Mouse (Mus musculus): ENCODE measurements around the gene Polr3gl.

The Polr3gl gene

GRCm38 (mm10) chr3:96557694-96558093 lies 36.3 kb downstream of the Polr3gl start, which contains the start of gene Txnip:
Gene Txnip, plus strand, starts transcription at chr3:96557957.
- in situ Hi-C loops (cut with MboI) = no loop called here

DNA sequence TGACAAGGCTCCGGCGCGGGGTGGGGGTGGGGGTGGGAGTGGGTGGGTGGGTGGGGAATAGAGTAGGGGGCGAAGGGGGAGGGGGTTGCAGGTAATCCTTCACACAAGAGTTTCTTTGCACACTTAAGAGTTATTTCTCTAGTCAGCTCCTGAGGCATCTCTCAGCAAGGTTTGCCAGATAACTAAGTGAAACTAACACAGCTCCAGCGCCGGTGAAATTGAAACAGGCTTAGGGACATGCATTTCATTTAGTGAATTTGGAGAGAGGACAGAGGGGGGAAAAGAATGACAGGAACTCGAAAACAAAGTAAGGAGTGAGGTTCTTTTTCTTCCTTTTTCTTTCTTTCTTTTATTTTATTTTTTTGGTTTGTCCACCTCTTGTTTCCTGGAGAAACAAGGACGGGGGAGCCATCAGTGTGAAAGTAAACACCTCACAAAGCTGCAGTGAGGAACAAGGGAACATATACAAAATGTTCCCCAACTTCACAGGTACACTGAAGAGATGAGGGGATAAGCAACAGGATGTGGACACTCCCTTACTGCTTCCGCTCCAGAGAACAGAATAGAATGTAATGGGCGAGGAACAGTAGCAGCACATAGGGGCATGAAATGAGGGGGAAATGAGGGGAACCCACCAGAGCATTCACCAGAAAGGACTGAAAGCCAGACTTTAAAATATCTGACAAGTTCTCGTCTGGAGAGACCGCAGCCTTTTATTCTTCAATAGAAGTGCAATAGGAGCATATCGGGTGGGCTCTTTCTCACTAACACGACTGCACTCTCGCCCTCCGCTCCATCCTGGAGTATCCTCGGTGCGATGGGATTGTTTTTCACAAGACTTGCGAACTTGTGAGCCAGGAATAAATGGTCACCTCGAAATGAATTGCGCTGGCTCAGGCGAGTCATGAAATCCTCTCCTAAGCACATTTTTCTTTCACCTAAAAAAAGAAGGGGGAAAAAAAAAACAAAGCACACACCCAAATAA lies 37.0 kb downstream of the Polr3gl start:
- in situ Hi-C loops (cut with MboI) = no loop called here

GRCm38 (mm10) chr3:96555999-96556614 lies 37.9 kb downstream of the Polr3gl start:
- in situ Hi-C loops (cut with MboI) = no loop called here

GRCm38 (mm10) chr3:96555041-96555596 lies 38.9 kb downstream of the Polr3gl start:
- in situ Hi-C loops (cut with MboI) = no loop called here

- in situ Hi-C loops (cut with MboI) = no loop called here
Measured at GRCm38 (mm10) chr3:96554251-96554650, 39.7 kb downstream of the Polr3gl start.

DNA sequence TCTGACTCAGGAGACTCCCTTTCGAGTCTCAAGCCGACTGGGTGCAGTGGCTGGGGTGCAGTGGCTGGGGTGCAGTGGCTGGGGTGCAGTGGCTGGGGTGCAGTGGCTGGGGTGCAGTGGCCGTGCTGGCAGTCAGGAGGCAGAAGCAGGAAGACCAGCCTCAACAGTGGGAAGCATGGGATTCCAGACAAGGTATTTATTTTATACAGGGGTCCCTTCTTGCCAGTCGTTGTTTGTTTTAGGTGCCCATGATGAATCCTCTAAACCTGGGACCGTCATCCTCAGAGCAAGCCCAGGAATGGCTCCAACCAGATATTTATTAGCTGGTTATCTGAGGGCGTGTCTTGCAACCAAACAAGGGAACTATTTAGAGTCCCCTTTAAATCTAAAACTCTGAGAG lies 40.4 kb downstream of the Polr3gl start:
- in situ Hi-C loops (cut with MboI) = no loop called here

DNA sequence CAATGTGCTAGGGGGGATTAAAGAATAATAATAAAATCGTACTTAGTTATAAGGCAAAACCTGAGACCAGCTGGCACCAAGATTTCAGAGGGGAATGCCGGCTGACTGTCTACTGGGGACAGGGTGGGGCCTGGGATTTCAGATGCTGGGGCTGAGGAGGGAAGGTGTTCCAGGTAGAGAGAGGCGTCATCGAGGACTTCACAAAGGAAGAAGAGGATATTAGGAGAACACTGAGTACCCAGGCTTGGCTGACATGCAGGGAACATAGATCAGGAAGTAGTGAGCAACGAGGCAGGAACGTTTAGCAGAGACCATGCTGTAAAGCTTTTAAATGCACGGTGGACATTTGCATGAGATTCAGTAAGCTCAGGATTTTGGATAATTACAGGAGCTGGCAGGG lies 42.1 kb downstream of the Polr3gl start:
- in situ Hi-C loops (cut with MboI) = no loop called here

GRCm38 (mm10) chr3:96551203-96551602 lies 42.8 kb downstream of the Polr3gl start:
- in situ Hi-C loops (cut with MboI) = no loop called here

DNA sequence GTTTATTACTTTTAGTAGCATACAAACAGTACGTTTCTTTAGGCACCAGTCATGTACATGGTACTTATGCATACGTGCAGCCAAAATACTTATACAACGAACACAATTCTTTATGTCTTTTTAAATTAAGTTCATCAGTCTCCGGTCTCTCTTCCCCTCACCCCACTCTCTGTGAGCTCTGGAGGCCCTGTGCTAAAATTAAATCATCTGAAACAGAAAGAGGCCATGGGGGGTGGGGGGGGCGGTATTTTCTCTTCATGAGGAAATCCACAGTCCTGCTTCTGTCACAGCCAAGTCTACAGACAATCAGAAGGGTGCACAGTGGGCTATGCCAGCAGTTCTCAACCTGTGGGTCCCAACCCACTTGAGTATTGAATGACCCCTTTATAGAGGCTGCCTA lies 44.6 kb downstream of the Polr3gl start:
- in situ Hi-C loops (cut with MboI) = loop anchor here (5.0 kb wide), 1 partner anchor 83 kb away; no protein-coding TSS in a partner anchor

- in situ Hi-C loops (cut with MboI) = loop anchor here (5.0 kb wide), 1 partner anchor 83 kb away; no protein-coding TSS in a partner anchor
Measured at GRCm38 (mm10) chr3:96548824-96549223, 45.2 kb downstream of the Polr3gl start.

DNA sequence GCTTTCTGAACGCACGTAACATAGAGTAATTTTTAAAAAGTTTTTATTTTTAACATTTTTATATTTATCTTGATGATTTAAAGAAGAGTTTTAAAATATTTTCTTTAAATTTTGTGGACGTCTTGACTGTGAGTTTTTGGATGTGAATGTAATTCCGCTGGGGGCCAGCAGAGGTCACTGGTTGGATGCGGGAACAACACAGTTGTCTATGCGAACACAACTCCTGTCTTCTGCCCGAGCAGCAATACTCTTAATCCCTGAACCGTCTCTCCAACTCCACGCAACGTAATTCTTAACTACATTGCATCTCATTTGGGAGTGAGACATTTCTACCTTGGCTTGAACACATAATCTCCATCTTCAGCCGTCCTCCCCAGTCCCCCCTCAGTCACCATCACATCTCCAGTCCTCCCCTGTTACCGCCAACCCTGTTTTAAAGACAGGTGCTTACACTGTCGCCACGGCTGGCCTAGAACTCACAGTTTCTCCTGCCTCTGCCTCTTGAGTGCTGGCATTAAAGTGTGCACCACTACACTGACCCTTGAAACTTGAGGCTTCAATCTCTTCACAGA lies 46.5 kb downstream of the Polr3gl start:
- in situ Hi-C loops (cut with MboI) = loop anchor here (5.0 kb wide), 1 partner anchor 85 kb away; no protein-coding TSS in a partner anchor

DNA sequence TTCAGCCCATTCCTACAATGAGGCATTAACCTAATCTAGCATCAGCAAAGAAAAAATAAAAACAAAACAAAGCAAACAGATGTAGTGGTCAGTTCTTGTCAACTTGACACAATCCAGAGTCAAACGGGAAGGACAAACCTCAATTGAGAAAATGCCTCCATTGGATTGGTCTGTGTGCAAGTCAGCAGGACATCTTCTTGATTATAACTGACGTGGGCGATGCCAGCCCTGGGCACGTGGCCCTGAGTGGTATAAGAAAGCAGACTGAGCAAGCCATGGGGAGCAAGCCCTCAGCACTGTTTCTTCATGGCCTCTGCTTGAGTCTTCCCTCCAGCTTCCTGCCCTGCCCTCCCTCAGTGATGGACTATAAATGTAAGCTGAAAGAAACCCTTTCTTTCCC lies 47.1 kb downstream of the Polr3gl start:
- in situ Hi-C loops (cut with MboI) = loop anchor here (5.0 kb wide), 1 partner anchor 85 kb away; no protein-coding TSS in a partner anchor

DNA sequence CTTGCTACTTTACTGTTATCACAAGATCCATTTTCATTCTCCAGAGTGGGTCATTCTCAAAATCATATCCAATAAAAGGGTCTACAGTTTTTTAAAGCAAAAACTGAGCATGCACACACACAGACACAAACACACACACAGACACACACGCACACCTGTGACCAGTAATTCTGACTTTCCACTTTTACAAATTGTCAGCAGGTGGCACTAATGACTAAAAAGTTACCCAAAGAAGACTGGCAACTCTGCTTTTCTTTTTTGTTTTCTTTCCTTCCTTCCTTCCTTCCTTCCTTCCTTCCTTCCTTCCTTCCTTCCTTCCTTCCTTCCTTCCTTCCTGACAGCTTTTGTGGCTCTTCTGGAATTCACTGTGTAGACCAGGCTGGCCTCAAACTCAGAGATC lies 48.4 kb downstream of the Polr3gl start:
- in situ Hi-C loops (cut with MboI) = loop anchor here (5.0 kb wide), 1 partner anchor 87 kb away; no protein-coding TSS in a partner anchor

DNA sequence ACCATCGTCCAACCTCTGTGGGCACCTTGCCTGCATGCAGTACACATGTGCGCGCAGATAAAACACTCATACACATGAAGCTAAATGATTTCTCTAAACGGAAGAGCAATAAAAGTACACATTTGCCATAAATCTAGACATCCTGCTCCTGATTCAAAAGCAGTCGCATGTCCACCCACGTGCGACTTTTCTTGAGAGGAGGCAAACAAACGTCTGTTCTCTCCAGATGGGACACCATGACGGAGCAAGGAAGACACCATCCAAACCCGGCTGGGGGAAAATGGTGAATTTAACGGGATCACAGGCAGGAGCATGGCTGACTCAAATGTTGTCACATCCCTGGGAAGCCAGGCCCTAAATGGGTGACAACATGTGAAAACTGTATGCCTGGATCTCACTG lies 50.6 kb downstream of the Polr3gl start:
- in situ Hi-C loops (cut with MboI) = loop anchor here (5.0 kb wide), 1 partner anchor 39 kb away; no protein-coding TSS in a partner anchor

- in situ Hi-C loops (cut with MboI) = loop anchor here (5.0 kb wide), 1 partner anchor 40 kb away; no protein-coding TSS in a partner anchor
Measured at GRCm38 (mm10) chr3:96542554-96542953, 51.4 kb downstream of the Polr3gl start.

DNA sequence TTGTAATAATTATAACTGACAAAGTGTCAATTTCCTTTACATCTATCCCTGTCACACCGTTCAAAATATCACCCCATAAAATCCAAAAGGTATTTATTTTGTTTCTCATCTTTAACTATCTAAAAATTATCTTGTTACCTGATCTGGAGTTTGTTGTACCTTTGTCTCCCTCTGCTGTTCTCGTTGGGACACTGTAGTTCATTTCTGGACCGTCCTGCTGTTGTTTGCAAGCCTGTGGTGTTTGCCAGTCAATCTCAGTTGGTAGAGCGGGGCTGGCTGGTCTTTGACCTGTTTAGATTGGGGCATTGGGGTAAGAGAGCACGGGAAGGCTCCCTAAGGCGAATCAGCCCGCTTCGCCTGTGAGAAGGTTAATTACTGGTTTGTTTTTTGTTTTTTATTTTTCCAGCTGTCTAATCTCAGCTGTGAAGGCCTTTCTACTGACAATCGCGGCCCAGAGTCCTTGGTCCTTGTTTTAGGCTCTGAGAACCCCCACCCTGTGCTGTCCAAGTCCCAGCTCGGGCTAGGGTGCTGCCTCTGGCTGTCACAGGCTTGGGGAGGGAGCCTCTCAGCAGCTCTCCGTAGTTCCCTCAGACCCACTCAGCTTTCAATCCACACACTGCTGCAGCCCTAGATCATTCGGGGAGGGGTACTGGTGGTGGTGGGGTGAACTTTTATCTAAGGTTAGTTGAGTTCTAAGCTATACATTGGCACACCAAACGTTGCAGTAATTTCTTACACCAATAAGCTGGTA lies 52.5 kb downstream of the Polr3gl start:
- in situ Hi-C loops (cut with MboI) = loop anchor here (5.0 kb wide), 1 partner anchor 41 kb away; no protein-coding TSS in a partner anchor

- in situ Hi-C loops (cut with MboI) = loop anchor here (5.0 kb wide), 1 partner anchor 42 kb away; no protein-coding TSS in a partner anchor
Measured at GRCm38 (mm10) chr3:96540740-96541139, 53.2 kb downstream of the Polr3gl start.

DNA sequence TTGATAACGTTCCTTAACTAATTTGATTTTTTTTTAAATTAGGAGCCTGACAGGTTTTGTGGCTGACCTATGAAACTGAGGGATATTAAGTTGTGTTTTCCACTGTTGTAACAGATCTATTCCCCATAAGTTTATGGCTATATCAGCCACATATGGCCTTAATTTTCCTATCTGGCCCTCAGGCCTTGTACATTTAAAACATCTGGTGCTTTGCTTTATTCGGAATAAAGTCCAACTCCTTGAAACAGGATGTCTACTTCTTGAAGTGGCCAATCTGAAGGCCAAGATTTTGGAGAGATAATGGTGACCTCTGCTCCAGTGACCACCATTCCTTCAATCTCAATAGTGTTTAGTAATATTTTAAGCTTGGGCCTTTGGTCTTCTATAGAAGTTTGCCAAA lies 54.7 kb downstream of the Polr3gl start:
- in situ Hi-C loops (cut with MboI) = no loop called here

DNA sequence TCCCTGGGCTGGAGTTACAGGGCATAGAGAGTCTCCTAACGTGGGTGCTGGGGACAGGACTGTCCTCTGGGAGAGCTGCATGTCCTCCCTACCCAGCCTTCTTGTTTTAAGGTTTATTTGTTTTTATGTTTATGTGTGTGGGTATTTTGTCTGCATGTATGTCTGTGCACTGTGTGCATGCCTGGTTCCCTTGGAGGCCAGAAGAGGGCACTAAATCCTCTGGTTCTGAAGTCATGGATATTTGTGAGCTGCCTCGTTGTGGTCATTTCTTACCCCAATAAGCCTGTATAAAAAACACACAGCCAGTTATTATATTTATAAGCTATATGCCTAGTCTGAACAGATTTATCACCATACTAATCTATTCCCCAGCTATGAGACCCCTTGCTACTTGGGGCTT lies 59.7 kb downstream of the Polr3gl start:
- in situ Hi-C loops (cut with MboI) = no loop called here

DNA sequence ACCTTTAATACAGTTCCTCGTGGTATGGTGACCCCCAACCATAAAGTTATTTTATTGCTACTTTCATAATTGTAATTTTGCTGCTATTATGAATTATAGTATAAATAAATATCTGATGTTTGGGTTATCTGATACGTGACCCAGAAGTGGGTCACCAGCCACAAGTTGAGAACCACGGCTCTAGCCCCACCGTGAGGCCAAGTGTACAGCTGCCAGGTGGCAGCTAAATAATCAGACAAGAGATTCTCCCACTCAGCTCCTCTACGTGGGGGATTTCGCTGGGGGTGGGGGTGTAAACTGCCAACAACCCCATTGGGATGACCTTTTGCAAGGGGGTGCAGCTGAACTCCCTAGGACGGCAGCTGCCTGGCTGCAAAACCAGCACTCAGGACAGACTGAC lies 61.9 kb downstream of the Polr3gl start:
- in situ Hi-C loops (cut with MboI) = no loop called here

- in situ Hi-C loops (cut with MboI) = no loop called here
Measured at GRCm38 (mm10) chr3:96528506-96528905, 65.5 kb downstream of the Polr3gl start.
